Mouse (Mus musculus): ENCODE data around the gene Scp2. TPM values are rescaled to one million over a fixed set of nuclear protein-coding genes. Genes with fewer than 3 reads are reported as not detected.
"Not testable (repeated sequence)": the region's sequence is repeated elsewhere in the genome, so short reads cannot be mapped to it uniquely, and the experiment has no call there.

The Scp2 gene
- polyA plus RNA-seq, 1 experiment from 2014 or later: 227 TPM

GRCm38 (mm10) chr4:108083032-108083735, 61.6 kb downstream of the Scp2 start:
- H3K27ac ChIP-seq (ENCODE audit: low read depth): no peak overlapping the region
- no peaks in the 10 kb centered on the region for H3K27me3 ChIP-seq (replicated peaks; ENCODE audit: control insufficient read depth, insufficient read depth, low read length)
- no peak overlapping the region for H3K4me3 ChIP-seq (ENCODE audit: low read depth, low read length)
- WGBS: 87% methylated on average over 6 of the region's 6 CpGs
- DNase-seq (ENCODE audit: low spot score) (no peak), ATAC-seq (replicated peaks; ENCODE audit: low FRiP score, low TSS enrichment, low read depth) (no peak)
- no peaks in the 10 kb centered on the region for H3K4me1 ChIP-seq (replicated peaks; ENCODE audit: control insufficient read depth, insufficient read depth, low read length)
- no peaks in the 10 kb centered on the region for H3K9me3 ChIP-seq (ENCODE audit: control insufficient read depth, low read length)
- H3K36me3 ChIP-seq (ENCODE audit: control insufficient read depth, insufficient read depth, low read length): peaks cover 6% of the 10 kb centered on the region; the same call in 1 of the 2 replicates
- H3K4me2 ChIP-seq (ENCODE audit: low read length): no peak overlapping the region
- H3K9ac ChIP-seq (ENCODE audit: low read length): no peak overlapping the region

GRCm38 (mm10) chr4:108082401-108082806, 62.4 kb downstream of the Scp2 start:
- Histone ChIP-seq H3K4me1 (replicated peaks; ENCODE audit: control insufficient read depth, insufficient read depth, low read length) (no peaks in the 10 kb centered on the region), H3K27me3 (replicated peaks; ENCODE audit: control insufficient read depth, insufficient read depth, low read length) (no peaks in the 10 kb centered on the region), H3K9me3 (ENCODE audit: control insufficient read depth, low read length) (no peaks in the 10 kb centered on the region), H3K4me3 (ENCODE audit: low read depth, low read length) (no peak overlapping the region), H3K36me3 (ENCODE audit: control insufficient read depth, insufficient read depth, low read length) (peaks cover 6% of the 10 kb centered on the region; the same call in 1 of the 2 replicates), H3K27ac (ENCODE audit: low read depth) (no peak overlapping the region), H3K4me2 (ENCODE audit: low read length) (no peak overlapping the region), H3K9ac (ENCODE audit: low read length) (no peak overlapping the region)
- ATAC-seq (replicated peaks; ENCODE audit: low FRiP score, low TSS enrichment, low read depth) (no peak), DNase-seq (ENCODE audit: low spot score) (no peak)
- WGBS: 97% methylated on average over 2 of the region's 2 CpGs

GRCm38 (mm10) chr4:108080876-108081275, 63.9 kb downstream of the Scp2 start:
- H3K4me2 ChIP-seq (ENCODE audit: low read length): no peak overlapping the region
- WGBS: 81% methylated on average over 5 of the region's 5 CpGs
- no peaks in the 10 kb centered on the region for H3K9me3 ChIP-seq (ENCODE audit: control insufficient read depth, low read length)
- ATAC-seq (replicated peaks; ENCODE audit: low FRiP score, low TSS enrichment, low read depth): no peak
- peaks cover 6% of the 10 kb centered on the region; the same call in 1 of the 2 replicates for H3K36me3 ChIP-seq (ENCODE audit: control insufficient read depth, insufficient read depth, low read length)
- no peaks in the 10 kb centered on the region for H3K27me3 ChIP-seq (replicated peaks; ENCODE audit: control insufficient read depth, insufficient read depth, low read length)
- no peaks in the 10 kb centered on the region for H3K4me1 ChIP-seq (replicated peaks; ENCODE audit: control insufficient read depth, insufficient read depth, low read length)
- H3K9ac ChIP-seq (ENCODE audit: low read length): no peak overlapping the region
- no peak for DNase-seq (ENCODE audit: low spot score)
- no peak overlapping the region for H3K4me3 ChIP-seq (ENCODE audit: low read depth, low read length)
- H3K27ac ChIP-seq (ENCODE audit: low read depth): no peak overlapping the region

GRCm38 (mm10) chr4:108079762-108080161, 65.0 kb downstream of the Scp2 start:
- Histone ChIP-seq H3K9ac (ENCODE audit: low read length) (no peak overlapping the region), H3K27ac (ENCODE audit: low read depth) (no peak overlapping the region), H3K36me3 (ENCODE audit: control insufficient read depth, insufficient read depth, low read length) (peaks cover 4% of the 10 kb centered on the region; the same call in 1 of the 2 replicates), H3K4me3 (ENCODE audit: low read depth, low read length) (no peak overlapping the region), H3K4me1 (replicated peaks; ENCODE audit: control insufficient read depth, insufficient read depth, low read length) (no peaks in the 10 kb centered on the region), H3K27me3 (replicated peaks; ENCODE audit: control insufficient read depth, insufficient read depth, low read length) (no peaks in the 10 kb centered on the region), H3K9me3 (ENCODE audit: control insufficient read depth, low read length) (no peaks in the 10 kb centered on the region), H3K4me2 (ENCODE audit: low read length) (no peak overlapping the region)
- ATAC-seq (replicated peaks; ENCODE audit: low FRiP score, low TSS enrichment, low read depth) (no peak), DNase-seq (ENCODE audit: low spot score) (no peak)
- whole genome bisulfite sequencing: 79% methylated on average over 2 of the region's 2 CpGs

- not testable (repeated sequence) for H3K9ac ChIP-seq (ENCODE audit: low read length); H3K4me1 ChIP-seq (replicated peaks; ENCODE audit: control insufficient read depth, insufficient read depth, low read length); H3K4me3 ChIP-seq (ENCODE audit: low read depth, low read length); H3K27me3 ChIP-seq (replicated peaks; ENCODE audit: control insufficient read depth, insufficient read depth, low read length); DNase-seq (ENCODE audit: low spot score); H3K4me2 ChIP-seq (ENCODE audit: low read length); H3K36me3 ChIP-seq (ENCODE audit: control insufficient read depth, insufficient read depth, low read length); H3K9me3 ChIP-seq (ENCODE audit: control insufficient read depth, low read length); H3K27ac ChIP-seq (ENCODE audit: low read depth); ATAC-seq (replicated peaks; ENCODE audit: low FRiP score, low TSS enrichment, low read depth)
- WGBS: 84% methylated on average over 15 of the region's 15 CpGs
Observed at GRCm38 (mm10) chr4:108079191-108079590, 65.6 kb downstream of the Scp2 start.

GRCm38 (mm10) chr4:108077224-108077955, 67.4 kb downstream of the Scp2 start:
- Histone ChIP-seq H3K9ac (ENCODE audit: low read length) (no peak overlapping the region), H3K36me3 (ENCODE audit: control insufficient read depth, insufficient read depth, low read length) (no peaks in the 10 kb centered on the region), H3K27ac (ENCODE audit: low read depth) (no peak overlapping the region), H3K4me2 (ENCODE audit: low read length) (no peak overlapping the region), H3K4me3 (ENCODE audit: low read depth, low read length) (no peak overlapping the region), H3K9me3 (ENCODE audit: control insufficient read depth, low read length) (no peaks in the 10 kb centered on the region), H3K4me1 (replicated peaks; ENCODE audit: control insufficient read depth, insufficient read depth, low read length) (no peaks in the 10 kb centered on the region), H3K27me3 (replicated peaks; ENCODE audit: control insufficient read depth, insufficient read depth, low read length) (no peaks in the 10 kb centered on the region)
- WGBS: 68% methylated on average over 3 of the region's 3 CpGs
- DNase-seq (ENCODE audit: low spot score): no peak
- ATAC-seq (replicated peaks; ENCODE audit: low FRiP score, low TSS enrichment, low read depth): no peak

GRCm38 (mm10) chr4:108074204-108074823, 70.5 kb downstream of the Scp2 start:
- WGBS: 80% methylated on average over 3 of the region's 3 CpGs
- no peaks in the 10 kb centered on the region for H3K27me3 ChIP-seq (replicated peaks; ENCODE audit: control insufficient read depth, insufficient read depth, low read length)

GRCm38 (mm10) chr4:108072086-108072485, 72.7 kb downstream of the Scp2 start:
- Histone ChIP-seq H3K9me3 (ENCODE audit: control insufficient read depth, low read length) (no peaks in the 10 kb centered on the region), H3K27ac (ENCODE audit: low read depth) (no peak overlapping the region), H3K4me1 (replicated peaks; ENCODE audit: control insufficient read depth, insufficient read depth, low read length) (peaks cover 6% of the 10 kb centered on the region; the same call in 1 of the 2 replicates), H3K4me2 (ENCODE audit: low read length) (no peak overlapping the region), H3K36me3 (ENCODE audit: control insufficient read depth, insufficient read depth, low read length) (peaks cover 7% of the 10 kb centered on the region; the same call in 1 of the 2 replicates), H3K27me3 (replicated peaks; ENCODE audit: control insufficient read depth, insufficient read depth, low read length) (no peaks in the 10 kb centered on the region), H3K9ac (ENCODE audit: low read length) (no peak overlapping the region), H3K4me3 (ENCODE audit: low read depth, low read length) (no peak overlapping the region)
- 92% methylated on average over 3 of the region's 3 CpGs for WGBS
- DNase-seq (ENCODE audit: low spot score) (no peak), ATAC-seq (replicated peaks; ENCODE audit: low FRiP score, low TSS enrichment, low read depth) (no peak)

More at GRCm38 (mm10) chr4:108074204-108074823, 70.5 kb downstream of the Scp2 start:
- no peak for DNase-seq (ENCODE audit: low spot score)
- Histone ChIP-seq H3K9ac (ENCODE audit: low read length) (no peak overlapping the region), H3K27ac (ENCODE audit: low read depth) (no peak overlapping the region), H3K4me1 (replicated peaks; ENCODE audit: control insufficient read depth, insufficient read depth, low read length) (peaks cover 6% of the 10 kb centered on the region; the same call in 1 of the 2 replicates), H3K9me3 (ENCODE audit: control insufficient read depth, low read length) (no peaks in the 10 kb centered on the region), H3K4me3 (ENCODE audit: low read depth, low read length) (no peak overlapping the region), H3K36me3 (ENCODE audit: control insufficient read depth, insufficient read depth, low read length) (no peaks in the 10 kb centered on the region), H3K4me2 (ENCODE audit: low read length) (no peak overlapping the region)
- no peak for ATAC-seq (replicated peaks; ENCODE audit: low FRiP score, low TSS enrichment, low read depth)

Measured in intestine, embryonic 14.5 days (tissue).